Mouse (Mus musculus) erythroblast, embryonic 14.5 days (primary cell): Measurements from ENCODE around the gene Zfand6.

Source experiments
- GATA1 ChIP-seq: IDR thresholded peaks from 2 replicates; pipeline ENCODE4 v1.6.1; 2012; ENCODE audit warnings: low read length, inconsistent platforms, mixed read lengths
- TAL1 ChIP-seq: IDR thresholded peaks from 3 replicates; pipeline ENCODE4 v1.6.1; 2012; ENCODE audit warnings: low read length, inconsistent platforms, mixed read lengths

GRCm38 (mm10) chr7:84611609-84612008 is 78.2 kb downstream of the Zfand6 start:
- TF ChIP-seq GATA1 (no peak), TAL1 (no peak)
